Mouse (Mus musculus) spleen, adult 2 months (tissue): ENCODE measurements around the gene Trabd. TPM values are rescaled to one million over a fixed set of nuclear protein-coding genes. Genes with fewer than 3 reads are reported as not detected.

Source experiments
- DNase-seq, 2 experiments: peaks; one replicate each; pipeline versions ENCODE4 v3.0.0 to v3.0.0-alpha.2; 2012 to 2021; ENCODE audit warnings: low spot score in 2 of 2, low read depth in 1 of 2
- H3K27ac ChIP-seq: fragments of 200-500 bp; 2 replicates; pipeline ENCODE4 v1.5.1; 2012; ENCODE audit warnings: low read length, inconsistent platforms; ENCODE audit not compliant: insufficient read depth
- H3K27me3 ChIP-seq: fragments of 200-500 bp; 2 replicates; pipeline ENCODE4 v1.6.1; 2012; ENCODE audit warnings: mild to moderate bottlenecking, moderate library complexity, low read length, inconsistent platforms; ENCODE audit not compliant: control insufficient read depth, insufficient read depth
- H3K36me3 ChIP-seq: fragments of 200-500 bp; 2 replicates; pipeline ENCODE4 v1.6.1; 2012; ENCODE audit warnings: mild to moderate bottlenecking, low read length, inconsistent platforms; ENCODE audit not compliant: control insufficient read depth, insufficient read depth
- H3K4me1 ChIP-seq: fragments of 200-500 bp; 2 replicates; pipeline ENCODE4 v1.6.1; 2011; ENCODE audit warnings: inconsistent platforms; ENCODE audit not compliant: control insufficient read depth, insufficient read depth, insufficient read length
- H3K4me3 ChIP-seq: fragments of 200-500 bp; 2 replicates; pipeline ENCODE4 v1.5.1; 2011; ENCODE audit warnings: mild to moderate bottlenecking, inconsistent platforms; ENCODE audit not compliant: insufficient read depth, insufficient read length; ENCODE audit errors: extremely low read depth
- CTCF ChIP-seq: fragments of 200-500 bp; IDR thresholded peaks from 2 replicates; pipeline ENCODE4 v1.5.1; 2011; ENCODE audit warnings: mild to moderate bottlenecking, inconsistent platforms; ENCODE audit not compliant: insufficient read depth, insufficient read length, insufficient replicate concordance; ENCODE audit errors: extremely low read depth
- POLR2A ChIP-seq: fragments of 200-500 bp; IDR thresholded peaks from 2 replicates; pipeline ENCODE4 v1.6.1; 2011; ENCODE audit warnings: low read depth, low read length, inconsistent platforms
- WGBS: fragments of 180-500 bp; shearing (Covaris S2); methylation state at CpG from one replicate; pipeline ENCODE4 v1.1.7; 2018; 5-methylcytosine and 5-hydroxymethylcytosine counted together
- polyA plus RNA-seq: library from polyadenylated mRNA; depleted of rRNA; stranded (reverse); fragments of >200 nt; gene quantifications from 2 replicates; pipeline ENCODE4 v1.2.3, GENCODE M21; 2012

The Trabd gene
- polyA plus RNA-seq, 1 experiment, result 59.5 TPM

- TF ChIP-seq POLR2A, result peak; percentile 52
- TF ChIP-seq CTCF, result no peak
- WGBS, result under 1% methylated on average over 45 of the region's 59 CpGs
- DNase-seq, result peak; percentile 52 to 82
- Histone ChIP-seq H3K36me3 (no peaks in the 10 kb centered on the region), H3K4me1 (peaks cover 14% of the 10 kb centered on the region; the same call in 1 of the 2 replicates), H3K27ac (peak overlapping the region; percentile 70), H3K4me3 (peak overlapping the region; percentile 76), H3K27me3 (no peaks in the 10 kb centered on the region)
Observed at GRCm38 (mm10) chr15:89075478-89076147, 689 bp downstream of the Trabd start.

DNA sequence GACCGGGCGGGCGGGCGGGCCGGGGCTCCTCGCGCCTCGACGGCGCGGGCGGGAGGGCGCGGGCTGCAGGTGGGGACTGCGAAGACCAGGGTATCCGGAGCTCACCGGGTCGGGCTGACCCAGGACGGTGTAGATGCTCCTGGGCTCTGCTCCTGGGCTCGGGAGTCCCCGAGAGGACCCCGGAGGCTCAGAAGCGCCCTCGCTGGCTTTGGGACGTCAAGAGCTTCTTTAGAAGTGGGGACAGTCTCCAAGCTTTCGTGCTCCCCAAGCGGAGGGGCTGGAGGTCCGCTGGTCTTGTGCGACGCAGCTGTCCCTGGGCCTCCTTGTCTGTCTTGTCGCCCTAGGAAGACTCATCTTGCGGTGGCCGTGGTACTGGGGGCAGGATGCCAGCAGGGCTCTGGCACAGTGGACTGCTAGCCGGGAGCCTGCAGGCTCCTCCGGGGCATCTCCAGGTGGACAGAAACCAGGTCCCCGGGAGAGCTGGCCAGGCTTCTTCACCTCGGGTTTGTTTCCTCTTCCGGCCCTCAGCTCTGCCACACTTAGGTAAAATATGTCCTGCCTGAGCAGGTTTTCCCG lies 1.3 kb downstream of the Trabd start:
- TF ChIP-seq CTCF, result no peak
- no peak for TF ChIP-seq POLR2A
- peaks cover 14% of the 10 kb centered on the region; the same call in 1 of the 2 replicates for H3K4me1 ChIP-seq
- 0 out of 2 replicates have a peak, but pooled peaks cover 3% of the 10 kb centered on the region for H3K36me3 ChIP-seq
- peak overlapping the region; percentile 76 for H3K4me3 ChIP-seq
- H3K27me3 ChIP-seq, result no peaks in the 10 kb centered on the region
- H3K27ac ChIP-seq, result peak overlapping the region; percentile 78
- under 1% methylated on average over 39 of the region's 39 CpGs for WGBS
- peak in 1 of 2 experiments; percentile 33 for DNase-seq

- Histone ChIP-seq H3K4me1 (peaks cover 14% of the 10 kb centered on the region; the same call in 1 of the 2 replicates), H3K27me3 (no peaks in the 10 kb centered on the region), H3K27ac (peak overlapping the region; percentile 84), H3K36me3 (peaks cover 16% of the 10 kb centered on the region), H3K4me3 (peak overlapping the region; percentile 53; the same call in 1 of the 2 replicates)
- peak; percentile 69 to 77 for DNase-seq
- TF ChIP-seq CTCF (no peak), POLR2A (peak; percentile 7)
- 4% methylated on average over 9 of the region's 9 CpGs for WGBS
Observed at GRCm38 (mm10) chr15:89078208-89078836, 3.4 kb downstream of the Trabd start.

- TF ChIP-seq POLR2A (no peak), CTCF (no peak)
- WGBS, result 94% methylated on average over 1 of the region's 1 CpGs
- H3K36me3 ChIP-seq, result peaks cover 40% of the 10 kb centered on the region
Observed at GRCm38 (mm10) chr15:89083906-89084305, 9.0 kb downstream of the Trabd start.

GRCm38 (mm10) chr15:89084826-89085225 lies 9.9 kb downstream of the Trabd start:
- Histone ChIP-seq H3K4me1 (peaks cover 3% of the 10 kb centered on the region; the same call in 1 of the 2 replicates), H3K27ac (no peak overlapping the region), H3K4me3 (no peak overlapping the region), H3K36me3 (peaks cover 40% of the 10 kb centered on the region), H3K27me3 (no peaks in the 10 kb centered on the region)
- no peak for DNase-seq
- WGBS, result 98% methylated on average over 2 of the region's 2 CpGs
- TF ChIP-seq POLR2A (no peak), CTCF (no peak)

More at GRCm38 (mm10) chr15:89083906-89084305, 9.0 kb downstream of the Trabd start:
- Histone ChIP-seq H3K27me3 (no peaks in the 10 kb centered on the region), H3K4me1 (peaks cover 3% of the 10 kb centered on the region; the same call in 1 of the 2 replicates), H3K4me3 (no peak overlapping the region), H3K27ac (no peak overlapping the region)
- DNase-seq, result no peak

DNA sequence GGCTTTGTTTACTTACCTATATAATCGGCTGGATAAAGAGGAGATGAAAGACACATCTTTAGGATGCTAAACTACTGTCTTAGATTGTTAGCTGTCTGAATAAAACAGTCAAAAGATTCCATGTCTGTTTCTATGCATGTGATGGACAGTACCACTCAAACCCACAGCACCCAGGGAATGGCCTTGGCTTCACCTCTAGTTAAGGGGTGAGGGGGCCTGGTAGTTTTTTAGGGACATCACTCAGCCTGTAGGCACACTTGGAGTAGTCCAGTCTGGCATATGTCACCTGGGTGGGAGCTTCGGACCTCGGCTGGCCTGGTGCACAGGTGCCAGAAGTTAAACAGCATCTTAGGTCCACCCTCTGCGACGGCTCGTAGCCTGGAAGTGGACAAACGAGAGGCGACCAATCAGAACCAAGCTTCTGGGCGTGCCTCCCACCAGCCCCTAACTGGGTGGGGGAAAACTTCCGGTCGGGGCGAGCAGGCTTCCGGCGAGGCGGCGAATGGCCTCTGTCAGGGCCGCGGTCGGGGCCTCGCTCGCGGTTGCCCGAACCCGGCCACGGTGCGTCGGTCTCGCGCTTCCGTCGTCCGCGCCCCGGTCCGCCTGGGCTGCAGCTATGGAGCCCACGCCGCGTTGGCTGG lies 13.8 kb downstream of the Trabd start, which contains the start of gene Selenoo:
Selenoo (plus strand) TSS at position 478 of the 641 bp plus-strand sequence.
- 1% methylated on average over 38 of the region's 38 CpGs for WGBS
- H3K4me3 ChIP-seq, result peak within 1 kb of the TSS; percentile 86
- TF ChIP-seq POLR2A (peak; percentile 82), CTCF (no peak)
- H3K27me3 ChIP-seq, result no peaks in the 10 kb centered on the region
- peak within 1 kb of the TSS; percentile 79 for H3K27ac ChIP-seq
- DNase-seq, result peak; percentile 38 to 86
- H3K4me1 ChIP-seq, result peaks cover 3% of the 10 kb centered on the region; the same call in 1 of the 2 replicates
- H3K36me3 ChIP-seq, result peaks cover 27% of the 10 kb centered on the region
